Mouse (Mus musculus): ENCODE results near the gene Agxt.

The Agxt gene

DNA sequence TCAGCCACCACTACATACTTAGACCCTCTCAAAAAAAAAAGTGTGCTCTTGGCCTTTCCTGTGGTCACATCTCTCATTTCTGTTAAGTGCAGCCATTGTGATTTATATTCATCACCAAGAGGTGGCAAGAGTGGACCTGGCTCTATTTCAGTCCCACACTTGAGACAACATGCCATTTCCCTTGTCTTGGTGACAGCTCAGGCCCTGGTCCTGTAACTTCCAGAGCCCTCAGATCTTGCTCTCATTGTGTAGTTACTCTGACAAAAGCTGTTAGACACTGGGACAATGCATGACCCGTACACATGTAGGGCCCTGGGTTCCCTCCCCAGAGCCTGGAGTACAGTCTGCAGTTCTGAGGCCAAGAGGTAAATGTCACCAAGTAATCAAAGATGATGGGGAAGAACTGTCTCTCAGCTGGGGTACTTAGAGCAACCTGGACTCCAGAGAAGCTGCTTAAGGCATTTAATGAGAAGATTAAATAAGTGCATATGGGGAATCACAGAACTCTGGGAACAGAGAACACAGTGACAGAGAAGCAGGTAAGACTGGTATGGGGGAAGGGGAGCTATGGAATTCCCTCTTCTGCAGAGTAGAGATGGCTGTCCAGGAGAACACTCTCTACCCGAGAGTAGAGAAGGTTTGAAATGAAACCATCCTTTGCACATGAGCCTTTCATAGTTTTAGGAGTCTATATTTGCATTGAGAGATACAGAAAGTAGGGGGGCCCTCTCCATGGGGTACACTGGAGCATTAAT lies 16.0 kb downstream of the Agxt start:
- DNase-seq (ENCODE audit: low read depth, low spot score), result no peak

DNA sequence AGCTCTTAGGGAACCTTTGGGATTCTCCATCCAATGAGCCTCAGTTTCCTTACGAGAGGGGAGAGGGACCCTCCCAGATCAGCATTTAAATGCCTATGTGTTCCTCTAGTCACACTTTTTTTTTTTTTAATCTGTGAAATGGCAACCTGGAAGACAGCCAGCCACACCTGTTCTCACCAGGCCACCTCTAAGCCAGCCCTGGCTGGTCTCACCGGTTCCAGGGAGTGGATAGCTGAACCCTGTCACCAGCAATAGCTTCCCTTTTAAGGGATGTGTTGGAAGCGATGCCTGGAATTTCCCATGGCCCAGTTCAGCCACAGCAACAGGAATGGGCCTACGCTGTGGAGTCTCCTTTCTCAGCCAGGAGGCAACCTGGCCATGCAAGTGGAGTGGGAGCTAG lies 22.5 kb downstream of the Agxt start:
- no peak for DNase-seq (ENCODE audit: low read depth, low spot score)

DNA sequence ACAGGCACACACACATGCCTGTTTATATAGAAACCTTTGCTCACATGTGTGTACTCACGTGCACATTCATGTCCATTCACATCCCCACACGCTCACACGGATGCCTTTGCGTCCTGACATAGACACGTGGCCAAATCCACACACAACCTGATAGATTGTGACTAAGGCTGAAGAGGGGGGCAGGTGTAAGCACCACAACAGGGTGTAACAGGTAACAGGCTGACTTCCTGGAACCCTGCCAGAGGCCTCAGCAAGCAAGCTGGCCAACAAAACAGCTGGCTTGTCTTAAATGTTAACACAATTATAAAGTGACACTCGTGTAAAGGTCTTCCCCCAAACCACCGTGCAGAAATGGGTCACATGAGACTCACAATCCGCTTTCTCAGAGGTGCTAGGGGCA lies 23.9 kb downstream of the Agxt start:
- DNase-seq (ENCODE audit: low read depth, low spot score), result no peak

DNA sequence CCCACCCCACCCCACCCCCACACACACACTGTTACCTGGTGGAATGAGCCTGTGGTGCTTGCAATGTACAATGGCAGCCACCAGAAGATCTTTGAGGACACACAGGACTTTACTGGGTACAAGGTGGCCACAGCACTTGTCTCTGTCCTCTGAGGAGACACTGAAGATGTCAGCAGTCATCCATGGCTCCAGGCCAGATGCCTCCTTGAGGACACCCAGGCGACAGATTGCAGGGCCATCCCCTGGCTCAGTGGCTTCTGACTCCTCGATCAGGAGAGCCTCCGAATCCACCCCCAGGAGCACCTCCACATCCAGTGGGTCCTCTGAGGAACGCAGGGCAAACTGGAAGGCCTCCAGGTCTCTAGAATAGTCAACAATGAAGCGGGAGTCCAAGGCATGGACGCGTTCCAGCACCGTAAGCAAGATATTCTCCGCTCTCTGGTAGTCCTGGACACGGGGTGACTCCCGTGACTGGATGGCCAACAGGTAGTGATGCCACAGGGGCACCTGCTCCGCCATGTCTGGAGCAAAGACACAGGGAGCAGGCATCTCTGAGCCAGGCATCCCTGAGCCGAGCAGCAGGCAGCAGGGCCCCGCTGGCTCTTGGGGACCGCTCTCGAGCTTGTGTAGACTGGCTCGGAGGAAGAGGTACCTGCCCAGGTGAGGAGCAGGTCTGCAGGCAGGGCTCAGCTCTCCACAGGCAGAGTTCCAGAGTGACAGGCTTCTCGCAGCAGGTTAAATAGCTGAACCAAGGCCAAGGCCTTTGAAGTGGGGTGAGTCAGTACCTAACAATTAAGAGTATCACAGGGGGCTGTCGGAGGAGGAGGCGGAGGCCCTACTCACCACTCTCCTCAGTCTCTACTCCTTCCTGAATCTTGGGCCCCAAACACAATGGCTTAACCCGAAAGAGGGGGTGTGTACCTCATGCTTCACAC lies 24.8 kb downstream of the Agxt start:
- DNase-seq (ENCODE audit: low read depth, low spot score), result no peak

DNA sequence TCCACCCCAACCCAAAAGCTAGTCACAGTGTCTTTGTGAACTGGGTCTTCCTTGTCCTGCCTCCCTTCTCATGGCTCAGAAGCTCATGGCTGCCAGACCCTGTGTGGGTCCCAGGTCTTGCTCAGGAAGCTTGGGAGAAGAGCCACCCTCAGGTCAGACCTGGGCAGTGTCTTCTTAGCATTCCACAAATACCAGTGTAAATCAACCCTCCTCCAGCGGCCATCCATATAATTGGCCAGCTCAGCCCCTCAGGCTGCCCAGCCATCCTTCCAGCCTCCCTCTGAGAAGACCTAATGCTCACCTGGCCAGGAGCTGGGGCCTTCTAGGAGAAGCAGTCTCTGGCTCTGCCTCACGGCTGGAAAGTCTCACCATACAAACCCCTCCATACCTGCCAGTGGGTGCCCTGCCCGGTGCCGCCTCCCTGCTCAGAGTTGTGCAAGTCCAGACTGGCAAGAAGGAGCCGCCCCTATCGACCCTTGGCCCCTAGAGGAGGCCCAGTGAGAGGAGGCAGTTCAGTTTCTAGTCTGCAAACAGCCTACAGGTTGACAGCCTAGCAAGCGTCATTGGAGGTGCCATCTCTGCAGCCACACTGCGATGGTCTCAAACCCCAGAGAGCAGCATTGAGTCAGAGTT lies 25.6 kb downstream of the Agxt start, which contains the start of gene 2310007B03Rik:
2310007B03Rik (minus strand) TSS at position 448 of the 633 bp plus-strand sequence.
- no peak for DNase-seq (ENCODE audit: low read depth, low spot score)

DNA sequence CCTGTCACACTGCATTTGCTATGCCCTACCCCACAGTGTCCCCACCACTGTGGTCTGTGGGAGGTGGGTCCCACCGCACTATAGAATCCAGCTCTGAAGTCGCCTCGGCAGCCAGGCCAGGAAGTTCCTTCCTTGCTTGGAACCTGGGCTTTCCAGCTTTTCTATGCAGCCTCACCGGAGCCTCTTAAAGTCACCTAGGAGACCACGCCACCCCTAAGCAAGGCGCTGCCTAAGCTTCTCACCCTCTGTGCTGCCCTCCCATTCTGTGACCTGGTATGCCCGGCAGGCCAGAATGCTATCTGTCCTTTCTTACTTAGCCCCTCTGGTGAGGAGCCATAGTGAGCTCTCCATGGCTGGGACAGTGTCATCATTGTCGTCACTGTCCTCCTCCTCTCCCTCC lies 26.3 kb downstream of the Agxt start:
- DNase-seq (ENCODE audit: low read depth, low spot score), result no peak

DNA sequence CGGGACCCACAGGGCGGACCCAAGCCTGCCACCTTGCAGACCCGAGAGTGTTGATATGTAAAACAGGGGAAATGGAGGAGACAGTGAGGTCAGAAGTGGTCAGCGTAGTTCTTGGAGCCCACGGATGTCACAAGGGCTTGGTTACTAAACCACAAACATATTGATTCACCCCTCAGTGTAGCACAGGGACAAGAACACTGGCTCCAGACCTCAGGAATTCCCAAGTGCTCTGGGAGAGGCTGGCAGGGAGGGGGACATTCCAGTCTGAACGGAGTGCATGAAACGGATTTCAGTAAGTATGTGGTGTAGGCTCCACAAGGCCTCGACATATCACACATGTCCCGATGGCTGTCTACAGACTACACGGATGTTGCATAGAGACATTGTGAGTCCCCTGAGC lies 26.9 kb downstream of the Agxt start:
- DNase-seq (ENCODE audit: low read depth, low spot score), result no peak

DNA sequence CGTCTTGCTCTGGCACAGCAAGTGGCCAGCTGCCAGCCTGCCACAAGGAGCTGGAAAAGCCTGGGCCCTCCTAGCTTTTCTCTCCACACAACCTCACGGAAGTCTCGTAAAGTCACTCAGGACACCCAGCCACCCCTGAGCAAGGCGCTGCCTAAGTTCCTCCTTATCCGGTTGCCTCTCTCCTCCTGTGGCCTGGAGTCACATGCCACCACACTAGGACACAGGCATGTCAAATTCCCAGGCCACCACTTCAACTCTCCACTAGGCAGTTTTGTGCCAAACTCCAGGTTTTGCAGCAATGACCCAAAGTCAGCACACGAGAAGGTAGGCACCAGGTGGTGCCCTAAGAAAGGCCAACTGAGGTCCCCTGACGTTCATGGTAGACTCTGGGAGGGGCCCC lies 27.5 kb downstream of the Agxt start:
- no peak for DNase-seq (ENCODE audit: low read depth, low spot score)

DNA sequence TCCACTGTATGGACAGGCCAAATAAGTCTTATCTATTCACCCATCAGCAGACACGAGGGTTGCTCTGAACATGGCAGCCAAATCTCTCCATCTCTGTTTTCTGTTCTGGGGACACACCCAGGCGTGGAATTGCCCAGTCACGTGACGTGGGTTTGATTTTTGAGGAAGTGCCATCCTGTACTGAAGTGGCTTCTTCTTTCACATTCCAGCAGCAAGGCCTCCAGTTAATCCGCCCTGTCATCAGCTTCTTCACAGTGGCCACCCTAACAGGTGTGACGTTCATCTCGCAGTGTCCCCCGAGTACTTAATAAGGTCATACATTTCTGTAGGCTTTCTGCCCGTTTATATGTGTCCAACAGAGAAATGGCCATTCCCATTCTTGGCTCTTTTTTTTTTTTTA lies 30.4 kb downstream of the Agxt start:
- no peak for DNase-seq (ENCODE audit: low read depth, low spot score)

DNA sequence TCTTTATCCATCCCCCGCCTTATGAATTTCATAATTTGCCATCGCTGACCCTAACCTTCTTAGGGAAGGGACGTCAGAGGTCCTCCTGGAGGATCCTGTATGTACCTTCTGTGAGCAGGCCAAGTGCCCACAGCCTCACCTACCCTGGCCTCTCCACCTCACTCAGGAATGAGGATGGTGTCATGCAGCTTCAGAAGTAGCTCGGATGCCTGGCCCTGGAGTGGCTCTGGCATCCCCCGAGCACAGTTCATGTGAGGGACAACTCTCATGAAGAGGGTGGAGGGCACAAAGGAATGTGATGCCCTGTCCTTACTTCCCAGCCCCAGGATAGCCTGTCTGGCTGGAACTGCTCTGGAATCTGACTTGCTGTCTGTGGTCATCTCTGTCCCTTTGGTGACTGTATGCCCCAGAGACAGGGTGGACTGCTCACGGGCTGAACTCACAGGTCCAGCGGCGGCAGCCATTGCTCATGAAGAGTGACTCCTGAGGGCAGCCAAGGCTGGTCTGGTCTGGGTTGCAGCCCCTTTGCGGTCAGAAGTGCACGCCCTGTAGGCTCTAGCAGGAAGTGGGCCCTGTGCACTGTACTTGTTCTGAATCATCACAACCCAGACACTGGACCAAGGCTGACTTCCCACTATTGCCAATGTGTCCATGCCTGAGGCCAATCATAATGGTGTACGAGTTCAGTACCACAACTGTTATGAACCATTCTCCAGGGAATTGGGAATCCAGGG lies 31.5 kb downstream of the Agxt start:
- DNase-seq (ENCODE audit: low read depth, low spot score), result no peak

DNA sequence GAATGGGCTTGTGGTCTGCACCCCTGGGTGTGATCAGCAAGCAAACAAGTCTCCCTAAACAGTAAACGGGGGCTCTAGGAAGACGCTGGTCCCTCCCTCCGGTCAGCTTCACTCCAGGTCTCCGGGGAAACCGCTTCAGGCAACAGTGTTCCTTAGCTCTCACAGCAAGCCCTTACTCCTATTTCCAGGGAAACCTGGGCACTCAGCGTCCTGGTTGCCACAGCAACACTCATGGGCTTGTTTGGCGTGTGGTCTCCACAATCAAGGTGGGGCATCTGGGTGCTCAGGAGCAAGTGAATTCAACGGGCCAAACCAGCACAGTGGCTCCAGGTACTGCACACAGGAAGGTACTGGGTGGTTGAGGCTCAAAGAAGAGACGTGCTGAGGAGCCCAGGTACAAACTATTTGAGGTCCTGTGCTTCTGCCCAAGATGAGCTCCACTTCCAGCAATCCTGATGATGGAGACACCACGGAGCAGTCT lies 33.3 kb downstream of the Agxt start, which contains the start of gene Crocc2:
Crocc2 (plus strand) TSS at position 431 of the 481 bp plus-strand sequence.
- DNase-seq (ENCODE audit: low read depth, low spot score), result no peak

DNA sequence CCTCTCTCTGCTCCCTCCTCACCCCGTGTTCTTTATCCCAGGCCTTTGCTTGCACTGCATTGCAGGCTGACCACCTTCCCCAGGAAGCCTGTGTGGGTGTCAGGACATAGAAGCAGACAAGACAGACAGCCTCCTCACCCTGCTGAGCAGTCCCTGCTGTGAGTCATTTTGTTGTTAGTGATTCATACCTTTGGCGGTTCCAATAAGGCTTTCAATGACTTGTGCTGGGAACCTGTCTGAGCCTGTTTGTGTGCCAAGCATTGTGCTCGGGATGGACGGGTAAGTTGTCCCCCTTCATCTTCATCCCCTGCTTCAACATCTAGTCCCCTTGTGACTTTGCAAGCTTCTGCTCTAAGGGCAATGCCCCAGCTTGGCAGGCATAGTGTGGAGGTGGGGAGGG lies 38.6 kb downstream of the Agxt start:
- no peak for DNase-seq (ENCODE audit: low read depth, low spot score)

DNA sequence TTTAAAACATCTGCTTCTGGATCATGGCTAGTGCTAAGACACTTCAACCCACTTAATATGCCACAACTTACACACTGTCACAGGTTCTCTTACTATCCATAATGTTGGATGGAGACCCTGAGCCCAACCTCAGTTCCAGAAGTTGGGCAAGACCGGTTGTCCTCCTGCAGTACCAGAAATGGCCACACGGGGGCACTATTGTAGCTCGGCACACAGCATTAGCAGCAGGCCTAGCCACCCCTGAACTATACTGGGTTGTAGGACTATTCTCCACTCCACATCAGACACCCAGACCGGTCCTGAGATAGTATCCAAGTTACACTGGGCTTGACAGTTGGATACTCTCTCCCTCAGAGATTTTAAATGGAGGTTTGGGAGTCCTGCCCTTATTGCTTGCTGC lies 39.4 kb downstream of the Agxt start:
- peak; percentile 91 for DNase-seq (ENCODE audit: low read depth, low spot score)

DNA sequence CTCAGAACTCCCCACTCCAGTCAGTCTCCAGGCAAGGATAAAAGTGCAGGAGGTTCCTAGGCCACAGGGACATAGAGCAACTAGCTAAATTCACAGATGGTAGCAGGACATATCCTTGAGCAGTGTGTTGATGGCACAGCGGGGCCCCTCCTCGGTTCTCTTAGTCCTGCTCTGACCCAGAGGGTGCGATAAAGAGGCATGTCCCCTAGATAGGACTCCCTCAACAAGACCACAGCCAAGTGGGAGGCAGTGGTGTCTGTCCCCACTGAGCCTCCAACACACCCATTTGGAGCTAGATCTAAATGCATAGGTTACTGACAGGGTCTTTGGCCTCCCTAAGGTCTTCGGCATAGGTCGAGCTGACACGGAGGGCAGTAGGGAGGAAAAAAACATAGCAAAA lies 40.8 kb downstream of the Agxt start:
- no peak for DNase-seq (ENCODE audit: low read depth, low spot score)

DNA sequence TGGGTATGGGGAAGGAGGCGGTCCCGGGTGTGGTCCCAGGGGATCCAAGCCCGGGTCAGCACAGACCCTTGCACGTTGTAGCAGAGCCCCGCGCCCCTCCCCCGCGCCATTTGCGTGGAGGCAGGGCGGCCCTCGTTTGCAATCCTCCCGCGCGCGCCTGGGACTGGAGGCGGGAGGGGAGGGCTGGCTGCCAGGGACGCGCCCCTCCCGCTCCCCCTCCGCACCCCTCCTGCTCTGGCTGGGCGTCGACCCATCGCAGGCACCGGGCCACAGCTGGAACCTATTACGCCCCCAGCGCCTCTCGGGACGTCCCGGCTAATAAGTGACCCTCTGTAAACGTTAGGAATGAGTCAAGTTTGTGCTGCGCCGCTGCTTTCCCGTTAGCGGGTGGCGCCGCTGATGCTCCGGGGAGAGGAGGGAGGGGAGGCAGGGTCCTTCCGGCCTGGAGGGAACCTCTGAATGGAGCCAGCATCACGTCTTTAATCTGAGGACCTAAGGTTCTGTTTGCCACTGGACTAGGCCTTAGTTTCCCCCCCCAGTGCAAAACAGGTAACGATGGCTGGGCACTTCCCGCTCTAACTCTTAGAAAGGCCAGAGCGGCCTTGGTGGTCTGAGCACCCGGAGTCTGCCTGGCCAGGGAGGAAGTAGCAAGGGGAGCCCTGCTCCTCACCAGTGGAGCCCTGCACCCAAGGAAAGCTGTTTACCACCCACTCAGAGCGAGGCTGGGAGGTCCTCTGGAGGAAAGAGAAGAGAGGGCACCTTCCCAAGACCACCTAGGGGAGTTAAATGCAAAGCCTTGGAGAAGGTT lies 41.7 kb downstream of the Agxt start:
- peak; percentile 85 for DNase-seq (ENCODE audit: low read depth, low spot score)

DNA sequence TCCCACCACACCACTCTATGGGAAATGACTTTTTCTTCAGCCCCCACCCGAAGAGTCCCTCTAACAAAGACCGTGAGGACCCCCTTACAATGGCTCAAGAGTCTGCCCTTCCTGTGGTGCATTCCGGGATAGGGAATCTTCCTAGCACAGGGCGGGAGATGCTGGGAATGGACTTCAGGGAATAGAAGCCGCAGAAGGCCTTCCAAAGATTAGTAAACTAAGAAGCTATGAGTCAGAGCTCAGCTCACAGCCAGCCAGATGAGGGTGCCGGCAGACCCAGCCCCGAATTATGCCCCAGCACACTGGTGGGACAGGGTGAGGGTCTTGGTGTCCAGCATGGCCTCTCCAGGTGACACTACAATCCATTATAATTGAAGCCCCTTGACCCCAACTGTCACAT lies 47.2 kb downstream of the Agxt start:
- no peak for DNase-seq (ENCODE audit: low read depth, low spot score)

DNA sequence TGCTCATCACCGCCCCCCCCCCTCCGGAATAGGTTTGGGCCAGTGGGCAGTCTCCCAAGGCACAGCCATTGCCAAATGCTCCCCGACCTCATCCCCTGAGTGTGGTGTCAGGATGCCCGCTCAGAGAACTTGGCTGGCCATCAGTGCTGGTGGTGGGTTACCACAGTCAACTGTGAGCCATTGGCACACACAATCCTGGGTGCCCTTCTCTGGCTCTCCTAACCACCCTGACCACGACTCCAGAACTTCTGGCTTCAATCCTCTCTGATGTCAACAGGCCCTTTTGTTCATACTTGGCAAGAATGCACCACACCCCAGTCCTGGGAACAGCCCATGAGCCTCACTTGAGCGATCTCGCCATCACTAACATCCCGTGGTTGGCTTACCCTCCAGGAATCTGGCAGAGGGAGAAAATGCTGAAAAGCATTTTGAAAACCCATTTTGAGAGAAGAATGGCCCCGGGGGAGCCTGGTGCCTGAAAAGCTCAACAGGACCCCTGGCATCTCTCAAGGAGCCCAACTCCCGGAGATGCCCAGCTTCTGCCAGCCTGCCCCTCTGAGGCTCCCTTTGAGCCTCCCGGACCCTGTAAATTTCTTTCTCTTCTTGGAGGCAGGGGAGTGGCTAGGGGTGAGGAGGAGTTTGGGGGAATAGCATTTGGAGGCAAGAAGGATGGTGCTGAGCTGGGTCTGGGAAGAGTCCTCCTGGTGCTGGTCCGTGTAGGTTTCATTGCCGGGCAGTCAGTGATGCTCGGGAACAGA lies 49.2 kb downstream of the Agxt start:
- no peak for DNase-seq (ENCODE audit: low read depth, low spot score)

DNA sequence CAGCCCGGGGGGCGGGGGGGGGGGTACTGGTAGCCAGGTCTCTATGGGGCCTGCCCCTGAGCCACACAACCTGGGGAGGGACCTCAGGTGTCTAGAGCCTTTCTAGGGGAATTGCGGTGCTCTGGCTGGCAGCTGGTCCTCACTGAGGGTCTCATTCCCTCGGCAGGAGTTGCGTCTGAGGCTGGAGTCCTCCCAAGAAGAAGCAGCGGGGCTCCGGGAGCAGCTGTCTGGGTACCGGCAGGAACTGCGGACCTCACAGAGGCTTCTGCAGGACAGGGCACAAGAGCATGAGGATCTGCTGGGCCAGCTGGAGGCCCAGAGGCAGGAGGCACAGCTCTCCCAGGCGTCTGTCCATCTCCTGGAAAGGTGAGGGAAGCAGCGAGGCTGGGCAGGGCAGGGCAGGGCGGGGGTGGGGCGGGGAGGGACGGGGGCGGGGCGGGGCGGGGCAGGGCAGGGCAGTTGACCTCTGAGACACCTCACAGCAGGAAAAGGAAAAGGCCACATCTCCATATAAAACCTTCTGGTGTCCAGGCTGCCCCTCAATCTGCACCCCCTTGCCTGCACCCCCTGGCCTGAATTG lies 55.8 kb downstream of the Agxt start:
- DNase-seq (ENCODE audit: low read depth, low spot score), result no peak

DNA sequence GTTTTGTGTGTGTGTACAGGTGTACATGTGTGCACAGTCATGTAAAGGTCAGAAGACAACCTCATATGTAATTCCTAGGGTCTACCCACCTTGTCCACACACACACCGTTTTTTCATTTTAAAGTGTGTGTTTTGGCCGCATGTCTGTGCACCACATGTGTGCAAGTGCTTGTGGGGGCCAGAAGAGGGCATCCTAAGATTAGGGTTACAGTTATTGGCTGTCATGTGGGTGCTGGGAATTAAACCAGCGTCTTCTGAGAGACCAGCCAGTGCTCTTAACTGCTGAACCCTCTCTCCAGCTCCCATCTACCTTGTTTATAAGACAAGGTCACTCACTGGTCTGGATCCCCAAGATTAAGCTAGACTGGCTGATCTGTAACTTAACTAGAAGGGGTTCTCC lies 59.9 kb downstream of the Agxt start:
- no peak for DNase-seq (ENCODE audit: low read depth, low spot score)
